Mouse (Mus musculus): ENCODE data around the gene Mau2.

DNA sequence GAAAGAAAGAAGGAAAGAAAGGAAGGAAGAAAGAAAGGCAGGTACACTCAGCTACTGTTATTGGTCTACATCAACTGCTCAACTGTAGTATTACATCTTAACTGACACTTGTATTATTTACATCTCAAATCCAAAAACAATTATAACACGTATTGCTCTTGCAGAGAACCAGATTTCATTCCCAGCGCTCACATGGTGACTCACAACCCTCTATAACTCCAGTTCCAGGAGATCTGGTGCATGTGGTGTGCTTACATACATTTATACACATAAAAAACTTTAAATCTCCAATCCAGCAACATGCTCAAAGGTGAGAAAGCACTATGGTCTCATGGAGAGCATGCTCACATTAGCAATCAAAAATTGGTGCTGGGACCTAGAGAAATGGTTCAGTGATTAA, 42.3 kb downstream of the Mau2 start:
- TF ChIP-seq CTCF (IDR thresholded peaks at IDR 0.05; ENCODE audit: control insufficient read depth, insufficient read depth, low read length) (no peak), POLR2A (IDR thresholded peaks at IDR 0.05; ENCODE audit: borderline replicate concordance, control insufficient read depth, low read depth, low read length) (no peak)

Data from bone marrow, adult 2 months (tissue).